Mouse (Mus musculus): ENCODE results near the gene Atp2b1. TPM values are rescaled to one million over a fixed set of nuclear protein-coding genes. Genes with fewer than 3 reads are reported as not detected.

The Atp2b1 gene
- polyA plus RNA-seq, 1 experiment from 2014 or later: 38.1 TPM

- Histone ChIP-seq H3K9ac (no peak overlapping the region), H3K27ac (no peak overlapping the region), H3K36me3 (no peaks in the 10 kb centered on the region), H3K4me2 (no peak overlapping the region), H3K9me3 (replicated peaks) (no peaks in the 10 kb centered on the region), H3K4me1 (replicated peaks) (no peaks in the 10 kb centered on the region; the same call in 1 of the 2 replicates), H3K27me3 (no peaks in the 10 kb centered on the region; the same call in 1 of the 2 replicates), H3K4me3 (replicated peaks) (no peak overlapping the region)
- 77% methylated on average over 3 of the region's 3 CpGs for WGBS (ENCODE audit: insufficient replicate concordance)
- ATAC-seq (ENCODE audit: low read depth): no peak
- DNase-seq: no peak
These were observed 27.4 kb upstream of the Atp2b1 start for GRCm38 (mm10) chr10:98886770-98887271.

- WGBS (ENCODE audit: insufficient replicate concordance): 71% methylated on average over 4 of the region's 4 CpGs
- Histone ChIP-seq H3K36me3 (no peaks in the 10 kb centered on the region), H3K27me3 (no peaks in the 10 kb centered on the region; the same call in 1 of the 2 replicates), H3K4me1 (replicated peaks) (no peaks in the 10 kb centered on the region), H3K9ac (no peak overlapping the region), H3K27ac (no peak overlapping the region), H3K9me3 (replicated peaks) (no peaks in the 10 kb centered on the region), H3K4me2 (no peak overlapping the region), H3K4me3 (replicated peaks) (no peak overlapping the region)
- ATAC-seq (ENCODE audit: low read depth) (no peak), DNase-seq (no peak)
These were observed 22.8 kb upstream of the Atp2b1 start for GRCm38 (mm10) chr10:98891361-98891760.

GRCm38 (mm10) chr10:98897507-98897906 lies 16.7 kb upstream of the Atp2b1 start:
- WGBS (ENCODE audit: insufficient replicate concordance): 59% methylated on average over 8 of the region's 8 CpGs
- no peak for DNase-seq

GRCm38 (mm10) chr10:98897913-98898748 lies 16.1 kb upstream of the Atp2b1 start:
- no peak overlapping the region for H3K4me3 ChIP-seq (replicated peaks)
- no peak overlapping the region for H3K27ac ChIP-seq
- 75% methylated on average over 4 of the region's 4 CpGs for WGBS (ENCODE audit: insufficient replicate concordance)
- H3K36me3 ChIP-seq: no peaks in the 10 kb centered on the region
- no peak overlapping the region for H3K4me2 ChIP-seq
- no peak for ATAC-seq (ENCODE audit: low read depth)
- H3K4me1 ChIP-seq (replicated peaks): peaks cover 10% of the 10 kb centered on the region
- no peak for DNase-seq
- H3K9ac ChIP-seq: no peak overlapping the region
- no peaks in the 10 kb centered on the region for H3K9me3 ChIP-seq (replicated peaks)
- no peaks in the 10 kb centered on the region for H3K27me3 ChIP-seq

More at GRCm38 (mm10) chr10:98897507-98897906, 16.7 kb upstream of the Atp2b1 start:
- Histone ChIP-seq H3K4me3 (replicated peaks) (no peak overlapping the region), H3K9me3 (replicated peaks) (no peaks in the 10 kb centered on the region), H3K27ac (no peak overlapping the region), H3K36me3 (no peaks in the 10 kb centered on the region), H3K4me1 (replicated peaks) (peaks cover 10% of the 10 kb centered on the region), H3K27me3 (no peaks in the 10 kb centered on the region), H3K4me2 (no peak overlapping the region), H3K9ac (no peak overlapping the region)
- ATAC-seq (ENCODE audit: low read depth): no peak

- Histone ChIP-seq H3K27ac (0 out of 2 replicates have a peak overlapping the region, but pooled peaks have one; percentile 16), H3K4me1 (replicated peaks) (peaks cover 32% of the 10 kb centered on the region), H3K9ac (no peak overlapping the region), H3K27me3 (no peaks in the 10 kb centered on the region), H3K4me3 (replicated peaks) (no peak overlapping the region), H3K9me3 (replicated peaks) (no peaks in the 10 kb centered on the region), H3K36me3 (no peaks in the 10 kb centered on the region), H3K4me2 (no peak overlapping the region)
- ATAC-seq (ENCODE audit: low read depth) (no peak), DNase-seq (no peak)
- 45% methylated on average over 5 of the region's 5 CpGs for WGBS (ENCODE audit: insufficient replicate concordance)
These were observed 12.7 kb upstream of the Atp2b1 start for GRCm38 (mm10) chr10:98901533-98901932.

- peak; percentile 75 for DNase-seq
- Histone ChIP-seq H3K36me3 (no peaks in the 10 kb centered on the region), H3K4me2 (peak overlapping the region; percentile 58), H3K4me3 (replicated peaks) (0 out of 2 replicates have a peak overlapping the region, but pooled peaks have one; percentile 12), H3K9me3 (replicated peaks) (no peaks in the 10 kb centered on the region), H3K4me1 (replicated peaks) (peaks cover 44% of the 10 kb centered on the region), H3K27ac (peak overlapping the region; percentile 93), H3K9ac (peak overlapping the region; percentile 59), H3K27me3 (no peaks in the 10 kb centered on the region)
- WGBS (ENCODE audit: insufficient replicate concordance): 15% methylated on average over 4 of the region's 4 CpGs
- peak; percentile 99 for ATAC-seq (ENCODE audit: low read depth)
These were observed 8.2 kb upstream of the Atp2b1 start for GRCm38 (mm10) chr10:98905987-98906386.

- peak; percentile 49 for DNase-seq
- peak; percentile 47 for ATAC-seq (ENCODE audit: low read depth)
- WGBS (ENCODE audit: insufficient replicate concordance): 36% methylated on average over 5 of the region's 5 CpGs
These were observed 7.2 kb upstream of the Atp2b1 start for GRCm38 (mm10) chr10:98906941-98907549.

GRCm38 (mm10) chr10:98913610-98913960 lies 621 bp upstream of the Atp2b1 start:
- WGBS (ENCODE audit: insufficient replicate concordance): under 1% methylated on average over 18 of the region's 19 CpGs
- H3K9me3 ChIP-seq (replicated peaks): no peaks in the 10 kb centered on the region
- no peaks in the 10 kb centered on the region for H3K27me3 ChIP-seq
- H3K36me3 ChIP-seq: no peaks in the 10 kb centered on the region
- H3K4me3 ChIP-seq (replicated peaks): peak overlapping the region; percentile 99
- H3K9ac ChIP-seq: peak overlapping the region; percentile 98
- DNase-seq: no peak
- H3K4me1 ChIP-seq (replicated peaks): peaks cover 28% of the 10 kb centered on the region
- peak overlapping the region; percentile 99 for H3K4me2 ChIP-seq
- ATAC-seq (ENCODE audit: low read depth): no peak
- H3K27ac ChIP-seq: peak overlapping the region; percentile 99

More at GRCm38 (mm10) chr10:98906941-98907549, 7.2 kb upstream of the Atp2b1 start:
- Histone ChIP-seq H3K27ac (peak overlapping the region; percentile 93), H3K36me3 (no peaks in the 10 kb centered on the region), H3K9ac (no peak overlapping the region), H3K9me3 (replicated peaks) (no peaks in the 10 kb centered on the region), H3K4me3 (replicated peaks) (no peak overlapping the region), H3K4me2 (peak overlapping the region; percentile 58), H3K4me1 (replicated peaks) (peaks cover 38% of the 10 kb centered on the region), H3K27me3 (no peaks in the 10 kb centered on the region)

GRCm38 (mm10) chr10:98914810-98915241 lies 620 bp downstream of the Atp2b1 start:
- DNase-seq (peak; percentile 80), ATAC-seq (ENCODE audit: low read depth) (peak; percentile 83)
- Histone ChIP-seq H3K4me2 (peak overlapping the region; percentile 99), H3K9me3 (replicated peaks) (no peaks in the 10 kb centered on the region), H3K4me3 (replicated peaks) (peak overlapping the region; percentile 99), H3K4me1 (replicated peaks) (peaks cover 33% of the 10 kb centered on the region), H3K27ac (peak overlapping the region; percentile 99), H3K36me3 (no peaks in the 10 kb centered on the region), H3K9ac (peak overlapping the region; percentile 98), H3K27me3 (no peaks in the 10 kb centered on the region)
- 0% methylated on average over 18 of the region's 62 CpGs for WGBS (ENCODE audit: insufficient replicate concordance)

GRCm38 (mm10) chr10:98915398-98915931 lies 1.3 kb downstream of the Atp2b1 start:
- Histone ChIP-seq H3K4me1 (replicated peaks) (peaks cover 33% of the 10 kb centered on the region), H3K4me2 (peak overlapping the region; percentile 99), H3K9ac (peak overlapping the region; percentile 98), H3K27ac (peak overlapping the region; percentile 99), H3K9me3 (replicated peaks) (no peaks in the 10 kb centered on the region), H3K4me3 (replicated peaks) (peak overlapping the region; percentile 99), H3K27me3 (no peaks in the 10 kb centered on the region), H3K36me3 (no peaks in the 10 kb centered on the region)
- ATAC-seq (ENCODE audit: low read depth) (peak; percentile 0; the same call in 1 of the 2 replicates), DNase-seq (peak; percentile 45)
- under 1% methylated on average over 46 of the region's 54 CpGs for WGBS (ENCODE audit: insufficient replicate concordance)

Data from liver, embryonic 13.5 days (tissue).